Mouse (Mus musculus): ENCODE measurements at regions not wholly inside any gene's neighbourhood (a gene's known extent, or its start where the extent isn't known, plus 50 kb on each side); places are given as distances from the start of the nearest gene placed in this dataset.
A peak's percentile ranks its signal among the peaks of the same experiment; 100 is the strongest.
"Not testable (repeated sequence)": the region's sequence is repeated elsewhere in the genome, so short reads cannot be mapped to it uniquely, and the experiment has no call there.

- Histone ChIP-seq H3K4me2 (ENCODE audit: low read depth, severe bottlenecking) (no peak overlapping the region), H3K27me3 (ENCODE audit: control insufficient read depth, insufficient read depth, low read length) (no peaks in the 10 kb centered on the region), H3K27ac (replicated peaks; ENCODE audit: low read depth, low read length) (no peak overlapping the region), H3K9me3 (ENCODE audit: control insufficient read depth, low read length) (no peaks in the 10 kb centered on the region), H3K36me3 (ENCODE audit: control insufficient read depth, insufficient read depth, low read length) (no peaks in the 10 kb centered on the region), H3K9ac (ENCODE audit: low read length) (no peak overlapping the region), H3K4me1 (ENCODE audit: control insufficient read depth, insufficient read depth, low read length) (no peaks in the 10 kb centered on the region), H3K4me3 (ENCODE audit: low read depth, low read length) (no peak overlapping the region)
- ATAC-seq (ENCODE audit: insufficient number of reproducible peaks, low FRiP score, low TSS enrichment, low read depth) (no peak), DNase-seq (ENCODE audit: low spot score) (no peak)
- WGBS, result 91% methylated on average over 4 of the region's 4 CpGs
Observed at GRCm38 (mm10) chr2:10658317-10658716, 288.0 kb downstream of the Sfmbt2 start.

DNA sequence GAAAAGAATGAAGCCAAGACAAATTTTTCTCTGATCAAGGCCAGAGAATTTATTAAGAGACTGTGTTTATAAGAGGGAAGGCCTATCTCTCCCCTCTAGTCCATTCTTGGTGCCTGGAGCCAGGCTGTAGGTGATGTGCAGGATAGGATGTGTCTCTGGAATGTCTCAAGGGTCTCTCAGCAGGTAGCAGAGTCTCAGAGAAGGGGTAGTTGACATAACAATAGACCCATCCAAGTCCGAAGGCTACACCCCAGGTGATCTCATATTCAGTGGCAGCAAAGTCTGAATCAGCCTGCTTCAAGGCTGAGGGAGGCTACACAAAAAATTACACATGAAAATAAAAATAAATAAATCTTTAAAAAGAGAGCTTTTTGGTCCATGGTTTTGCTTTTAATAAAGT, 297.6 kb downstream of the Sfmbt2 start:
- 68% methylated on average over 1 of the region's 1 CpGs for WGBS
- H3K9ac ChIP-seq (ENCODE audit: low read length); ATAC-seq (ENCODE audit: insufficient number of reproducible peaks, low FRiP score, low TSS enrichment, low read depth); H3K4me3 ChIP-seq (ENCODE audit: low read depth, low read length); H3K27ac ChIP-seq (replicated peaks; ENCODE audit: low read depth, low read length); DNase-seq (ENCODE audit: low spot score); H3K4me1 ChIP-seq (ENCODE audit: control insufficient read depth, insufficient read depth, low read length); H3K9me3 ChIP-seq (ENCODE audit: control insufficient read depth, low read length); H3K36me3 ChIP-seq (ENCODE audit: control insufficient read depth, insufficient read depth, low read length); H3K4me2 ChIP-seq (ENCODE audit: low read depth, severe bottlenecking); H3K27me3 ChIP-seq (ENCODE audit: control insufficient read depth, insufficient read depth, low read length): not testable (repeated sequence)

DNA sequence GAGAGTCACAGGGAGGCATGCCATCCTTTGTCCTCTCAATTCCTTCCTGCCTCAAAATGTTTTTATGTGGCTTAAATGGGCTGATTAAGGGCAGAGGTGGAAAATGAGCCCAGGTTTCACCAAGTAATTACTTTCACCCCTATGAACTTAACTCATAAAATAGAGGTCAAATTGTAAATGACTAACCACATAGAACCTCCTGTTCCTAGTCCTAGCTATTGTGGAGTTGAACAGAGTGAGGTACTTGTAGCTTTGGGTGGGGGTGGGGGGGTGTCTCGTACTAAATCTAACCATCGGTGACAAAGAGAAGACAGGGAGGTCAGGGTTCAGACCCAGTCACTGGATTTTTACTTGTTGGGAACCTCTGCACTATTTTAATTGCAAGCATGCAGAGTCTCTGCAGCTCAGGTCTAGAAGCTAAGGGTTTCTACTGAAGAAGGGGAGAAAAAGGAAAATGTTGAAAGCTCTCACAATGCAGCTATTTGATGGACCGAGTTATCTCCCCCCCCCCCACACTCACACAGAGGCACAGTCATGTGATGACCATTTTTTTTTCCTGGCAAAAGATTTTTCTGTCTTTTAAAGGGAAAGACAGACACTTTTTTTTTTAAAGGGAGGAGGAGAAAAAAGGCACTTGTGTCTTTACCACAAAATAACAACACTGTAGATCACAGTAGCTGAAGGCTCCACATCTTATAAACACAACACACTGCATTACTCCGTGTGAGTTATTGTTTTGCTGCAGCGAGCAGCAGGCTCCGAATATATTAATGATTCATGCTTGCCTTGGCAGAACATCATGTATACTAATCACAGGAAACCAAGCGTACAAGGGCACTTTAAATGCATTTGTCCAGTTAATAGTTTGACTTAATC, 300.4 kb downstream of the Sfmbt2 start:
- no peak overlapping the region for H3K4me3 ChIP-seq (ENCODE audit: low read depth, low read length)
- H3K4me1 ChIP-seq (ENCODE audit: control insufficient read depth, insufficient read depth, low read length), result peaks cover 5% of the 10 kb centered on the region; the same call in 1 of the 2 replicates
- H3K27ac ChIP-seq (replicated peaks; ENCODE audit: low read depth, low read length), result no peak overlapping the region
- H3K27me3 ChIP-seq (ENCODE audit: control insufficient read depth, insufficient read depth, low read length), result no peaks in the 10 kb centered on the region
- 49% methylated on average over 7 of the region's 7 CpGs for WGBS
- no peaks in the 10 kb centered on the region for H3K36me3 ChIP-seq (ENCODE audit: control insufficient read depth, insufficient read depth, low read length)
- no peaks in the 10 kb centered on the region for H3K9me3 ChIP-seq (ENCODE audit: control insufficient read depth, low read length)
- ATAC-seq (ENCODE audit: insufficient number of reproducible peaks, low FRiP score, low TSS enrichment, low read depth) (peak; percentile 29; the same call in 1 of the 2 replicates), DNase-seq (ENCODE audit: low spot score) (peak; percentile 33)
- H3K9ac ChIP-seq (ENCODE audit: low read length), result no peak overlapping the region
- no peak overlapping the region for H3K4me2 ChIP-seq (ENCODE audit: low read depth, severe bottlenecking)

DNA sequence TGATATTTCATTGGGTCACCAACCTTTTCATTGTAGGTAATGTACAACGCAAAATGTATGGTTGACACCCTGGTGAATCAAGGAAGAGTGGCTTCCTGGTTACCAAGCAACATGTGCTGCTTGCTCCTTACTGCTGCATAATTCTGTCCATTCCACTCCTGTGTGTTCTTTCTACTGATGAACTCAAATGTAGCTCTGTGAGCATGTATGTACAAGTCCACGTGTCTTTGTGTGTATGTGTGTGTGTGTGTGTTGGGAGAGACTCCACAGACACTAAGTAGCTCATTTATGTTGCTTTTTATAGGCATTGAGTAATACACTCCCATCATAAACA, 301.0 kb downstream of the Sfmbt2 start:
- Histone ChIP-seq H3K9me3 (ENCODE audit: control insufficient read depth, low read length) (no peaks in the 10 kb centered on the region), H3K4me2 (ENCODE audit: low read depth, severe bottlenecking) (no peak overlapping the region), H3K4me3 (ENCODE audit: low read depth, low read length) (no peak overlapping the region), H3K27ac (replicated peaks; ENCODE audit: low read depth, low read length) (no peak overlapping the region), H3K27me3 (ENCODE audit: control insufficient read depth, insufficient read depth, low read length) (no peaks in the 10 kb centered on the region), H3K4me1 (ENCODE audit: control insufficient read depth, insufficient read depth, low read length) (peaks cover 5% of the 10 kb centered on the region; the same call in 1 of the 2 replicates), H3K36me3 (ENCODE audit: control insufficient read depth, insufficient read depth, low read length) (no peaks in the 10 kb centered on the region), H3K9ac (ENCODE audit: low read length) (no peak overlapping the region)
- ATAC-seq (ENCODE audit: insufficient number of reproducible peaks, low FRiP score, low TSS enrichment, low read depth), result peak; percentile 48; the same call in 1 of the 2 replicates
- 67% methylated on average over 2 of the region's 2 CpGs for WGBS
- DNase-seq (ENCODE audit: low spot score), result no peak

DNA sequence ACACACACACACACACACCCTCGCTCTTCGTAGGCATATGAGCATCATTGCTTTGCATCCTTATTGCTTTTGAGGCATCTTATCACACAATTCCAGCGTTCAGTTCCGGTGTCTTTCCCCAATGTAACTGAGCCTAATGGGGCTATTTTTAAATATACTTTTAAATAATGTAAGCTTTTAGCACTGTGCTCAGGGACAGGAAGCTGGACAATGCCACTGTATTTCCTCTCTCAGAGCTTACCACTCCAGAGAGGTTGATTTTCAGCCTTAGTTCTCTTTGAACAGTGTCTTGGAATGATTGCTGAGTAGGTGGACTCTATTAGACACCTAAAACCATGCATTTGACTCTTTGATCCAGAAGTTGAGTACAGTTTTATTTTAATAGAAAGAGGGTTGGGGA, 301.9 kb downstream of the Sfmbt2 start:
- no peak overlapping the region for H3K4me2 ChIP-seq (ENCODE audit: low read depth, severe bottlenecking)
- H3K4me1 ChIP-seq (ENCODE audit: control insufficient read depth, insufficient read depth, low read length), result peaks cover 5% of the 10 kb centered on the region; the same call in 1 of the 2 replicates
- H3K36me3 ChIP-seq (ENCODE audit: control insufficient read depth, insufficient read depth, low read length), result no peaks in the 10 kb centered on the region
- DNase-seq (ENCODE audit: low spot score), result no peak
- no peaks in the 10 kb centered on the region for H3K27me3 ChIP-seq (ENCODE audit: control insufficient read depth, insufficient read depth, low read length)
- no peak overlapping the region for H3K4me3 ChIP-seq (ENCODE audit: low read depth, low read length)
- no peaks in the 10 kb centered on the region for H3K9me3 ChIP-seq (ENCODE audit: control insufficient read depth, low read length)
- 93% methylated on average over 4 of the region's 4 CpGs for WGBS
- no peak for ATAC-seq (ENCODE audit: insufficient number of reproducible peaks, low FRiP score, low TSS enrichment, low read depth)
- no peak overlapping the region for H3K9ac ChIP-seq (ENCODE audit: low read length)
- no peak overlapping the region for H3K27ac ChIP-seq (replicated peaks; ENCODE audit: low read depth, low read length)

- no peaks in the 10 kb centered on the region for H3K36me3 ChIP-seq (ENCODE audit: control insufficient read depth, insufficient read depth, low read length)
- no peak overlapping the region for H3K4me2 ChIP-seq (ENCODE audit: low read depth, severe bottlenecking)
- no peak overlapping the region for H3K9ac ChIP-seq (ENCODE audit: low read length)
- ATAC-seq (ENCODE audit: insufficient number of reproducible peaks, low FRiP score, low TSS enrichment, low read depth), result no peak
- WGBS, result 31% methylated on average over 6 of the region's 6 CpGs
- no peak overlapping the region for H3K27ac ChIP-seq (replicated peaks; ENCODE audit: low read depth, low read length)
- peaks cover 5% of the 10 kb centered on the region; the same call in 1 of the 2 replicates for H3K4me1 ChIP-seq (ENCODE audit: control insufficient read depth, insufficient read depth, low read length)
- no peaks in the 10 kb centered on the region for H3K27me3 ChIP-seq (ENCODE audit: control insufficient read depth, insufficient read depth, low read length)
- no peak overlapping the region for H3K4me3 ChIP-seq (ENCODE audit: low read depth, low read length)
- DNase-seq (ENCODE audit: low spot score), result no peak
- H3K9me3 ChIP-seq (ENCODE audit: control insufficient read depth, low read length), result no peaks in the 10 kb centered on the region
Observed at GRCm38 (mm10) chr2:10674738-10675349, 304.5 kb downstream of the Sfmbt2 start.

DNA sequence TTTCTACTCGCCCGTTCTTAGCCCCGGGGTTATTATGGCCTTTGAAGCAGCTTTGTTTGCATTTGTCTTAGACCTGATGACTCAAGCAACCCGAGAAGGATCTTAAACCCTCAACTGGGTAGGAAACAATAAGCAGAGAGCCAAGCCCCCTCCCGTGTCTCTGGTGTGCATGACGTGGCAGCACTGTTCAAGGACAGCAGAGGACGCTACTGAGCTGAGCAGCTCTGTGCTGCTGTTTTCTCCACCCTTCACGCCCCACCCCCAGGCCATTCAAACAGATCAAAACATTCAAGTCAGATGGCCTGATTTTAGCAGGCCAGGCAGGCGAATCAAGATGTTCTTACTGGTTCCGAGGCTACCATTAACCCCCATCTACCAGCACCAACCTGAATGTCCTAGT, 331.1 kb downstream of the Sfmbt2 start:
- Histone ChIP-seq H3K4me2 (ENCODE audit: low read depth, severe bottlenecking) (no peak overlapping the region), H3K4me1 (ENCODE audit: control insufficient read depth, insufficient read depth, low read length) (no peaks in the 10 kb centered on the region), H3K27me3 (ENCODE audit: control insufficient read depth, insufficient read depth, low read length) (no peaks in the 10 kb centered on the region), H3K27ac (replicated peaks; ENCODE audit: low read depth, low read length) (no peak overlapping the region), H3K9me3 (ENCODE audit: control insufficient read depth, low read length) (no peaks in the 10 kb centered on the region), H3K9ac (ENCODE audit: low read length) (no peak overlapping the region), H3K4me3 (ENCODE audit: low read depth, low read length) (no peak overlapping the region), H3K36me3 (ENCODE audit: control insufficient read depth, insufficient read depth, low read length) (no peaks in the 10 kb centered on the region)
- 44% methylated on average over 10 of the region's 10 CpGs for WGBS
- ATAC-seq (ENCODE audit: insufficient number of reproducible peaks, low FRiP score, low TSS enrichment, low read depth), result no peak
- peak; percentile 23 for DNase-seq (ENCODE audit: low spot score)

DNA sequence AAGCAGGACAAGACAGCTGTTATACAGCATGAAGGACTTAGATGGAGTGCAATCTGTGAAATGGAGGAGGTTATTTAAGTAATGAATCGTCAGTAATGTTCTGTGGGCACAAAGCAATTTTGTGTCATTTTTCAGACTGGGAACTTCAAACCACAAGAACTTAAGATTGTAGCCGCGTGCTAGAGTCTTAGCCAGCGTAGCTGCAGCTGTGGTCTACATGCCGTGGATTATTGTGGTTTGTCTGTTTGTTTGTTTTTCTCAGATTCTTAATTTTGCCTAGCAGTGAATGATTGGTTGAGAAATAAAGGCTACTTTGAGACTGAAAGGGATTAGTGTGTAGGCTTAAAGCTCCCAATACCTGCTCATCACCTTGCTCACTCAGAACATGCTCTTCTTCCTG, 348.1 kb downstream of the Sfmbt2 start:
- H3K27ac ChIP-seq (replicated peaks; ENCODE audit: low read depth, low read length), result no peak overlapping the region
- H3K4me1 ChIP-seq (ENCODE audit: control insufficient read depth, insufficient read depth, low read length), result no peaks in the 10 kb centered on the region
- H3K27me3 ChIP-seq (ENCODE audit: control insufficient read depth, insufficient read depth, low read length), result no peaks in the 10 kb centered on the region
- DNase-seq (ENCODE audit: low spot score) (no peak), ATAC-seq (ENCODE audit: insufficient number of reproducible peaks, low FRiP score, low TSS enrichment, low read depth) (no peak)
- H3K4me3 ChIP-seq (ENCODE audit: low read depth, low read length), result no peak overlapping the region
- H3K36me3 ChIP-seq (ENCODE audit: control insufficient read depth, insufficient read depth, low read length), result no peaks in the 10 kb centered on the region
- no peak overlapping the region for H3K4me2 ChIP-seq (ENCODE audit: low read depth, severe bottlenecking)
- no peak overlapping the region for H3K9ac ChIP-seq (ENCODE audit: low read length)
- 84% methylated on average over 5 of the region's 5 CpGs for WGBS
- H3K9me3 ChIP-seq (ENCODE audit: control insufficient read depth, low read length), result no peaks in the 10 kb centered on the region

Measured in limb, embryonic 11.5 days (tissue).